Mouse (Mus musculus) frontal cortex, postnatal 10 days (tissue): ENCODE results near the gene Tenm2.

Experiments
- DNase-seq, 2 experiments: peaks; one replicate each; pipeline ENCODE4 v3.0.0; 2022; ENCODE audit warnings: low spot score in 2 of 2, mixed read lengths in 1 of 2

Gene Tenm2

DNA sequence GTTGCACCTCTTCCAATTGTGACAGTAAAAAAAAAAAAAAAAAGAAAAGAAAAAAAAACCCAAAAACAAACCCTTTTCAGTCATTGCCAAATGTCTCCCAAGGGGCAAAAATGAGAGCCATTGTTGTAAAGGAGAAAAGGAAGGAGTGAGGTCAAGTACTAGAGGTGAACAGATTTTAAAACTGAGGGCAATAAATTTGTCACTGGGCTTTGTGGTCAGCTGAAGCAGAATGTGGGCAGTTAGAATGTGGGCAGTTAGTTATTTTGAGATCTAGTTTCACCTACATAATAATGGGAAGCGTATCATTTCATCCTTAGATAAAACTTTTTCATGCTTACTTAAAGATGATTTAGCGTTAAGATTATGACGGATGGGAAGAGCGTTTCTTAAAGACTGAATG is 1016.2 kb downstream of the Tenm2 start:
- no peak for DNase-seq

DNA sequence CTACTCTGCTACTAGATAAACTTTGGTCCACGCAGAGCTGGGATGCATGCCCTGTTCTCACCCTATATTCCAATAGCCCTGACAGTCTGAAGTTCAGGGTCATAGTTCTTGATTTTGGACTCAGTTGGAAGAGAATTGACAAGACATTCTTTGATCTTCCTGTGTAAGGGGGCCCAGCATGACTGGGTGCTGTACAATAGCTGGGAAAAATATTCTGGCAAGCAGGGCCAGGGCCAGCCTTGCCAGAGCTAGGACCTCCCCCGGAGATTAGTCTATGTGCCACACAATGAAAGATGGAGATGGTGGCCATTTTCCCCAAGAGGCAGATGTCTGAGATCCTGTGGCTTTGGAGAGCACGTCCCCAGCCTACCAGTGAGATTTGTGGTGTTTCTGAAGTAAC is 1021.2 kb downstream of the Tenm2 start:
- DNase-seq: no peak

DNA sequence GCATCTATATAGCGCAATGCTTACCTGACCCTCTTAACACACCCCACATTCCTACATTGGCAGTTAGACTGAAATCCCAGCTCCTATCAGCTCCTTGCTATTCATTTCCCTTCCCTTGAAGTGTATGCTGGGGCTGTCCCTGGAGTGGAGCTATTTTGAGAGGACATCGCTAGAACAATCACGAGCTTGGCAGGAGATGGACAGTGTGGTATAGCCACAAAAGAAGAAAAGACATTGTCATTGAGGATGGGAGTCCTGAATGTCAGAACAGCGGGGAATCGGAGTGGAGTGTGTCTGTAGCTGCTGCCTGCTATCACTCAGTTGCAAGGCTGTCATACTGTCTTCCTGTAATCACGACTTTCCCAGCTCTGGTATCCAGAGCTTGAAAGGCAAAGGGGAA is 1031.4 kb downstream of the Tenm2 start:
- DNase-seq: peak in 1 of 2 experiments; percentile 1

DNA sequence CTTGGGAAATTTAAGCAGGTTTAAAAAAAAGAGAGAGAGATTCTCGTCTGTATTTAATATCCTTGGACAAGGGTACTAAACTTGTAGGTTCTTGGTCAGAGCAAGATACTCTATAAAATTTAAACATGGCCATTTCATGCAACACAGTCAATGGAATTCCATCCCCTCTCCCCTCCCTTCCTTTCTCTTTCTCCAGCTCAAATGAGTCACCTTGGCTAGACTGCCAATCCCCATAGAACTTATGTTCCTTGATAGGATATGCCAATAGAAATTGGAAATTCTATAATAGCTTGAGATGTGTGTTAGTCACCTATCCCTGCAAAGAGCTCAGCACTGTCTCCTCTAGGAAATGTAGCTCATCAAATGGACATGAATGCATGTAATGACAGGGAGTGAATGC is 1031.9 kb downstream of the Tenm2 start:
- no peak for DNase-seq

DNA sequence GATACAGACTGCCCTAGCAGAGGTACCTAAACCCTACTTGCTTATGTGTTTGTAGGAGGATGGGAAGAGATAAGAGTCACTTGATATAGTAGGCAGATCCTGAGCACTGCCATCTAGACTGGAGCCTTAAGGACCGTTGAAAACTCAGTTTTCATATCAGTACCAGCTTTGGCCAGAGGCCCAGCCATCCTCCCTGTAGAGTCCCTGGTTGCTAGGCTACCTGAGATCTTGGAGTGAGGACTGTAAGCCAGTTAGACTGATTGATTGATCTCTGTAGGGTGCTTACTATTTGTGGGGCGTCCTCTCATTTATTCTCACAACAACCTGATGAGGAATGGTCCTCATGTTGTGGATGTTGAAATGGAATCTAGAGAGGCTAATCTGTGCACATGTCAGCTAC is 1041.4 kb downstream of the Tenm2 start:
- DNase-seq: peak in 1 of 2 experiments; percentile 3

DNA sequence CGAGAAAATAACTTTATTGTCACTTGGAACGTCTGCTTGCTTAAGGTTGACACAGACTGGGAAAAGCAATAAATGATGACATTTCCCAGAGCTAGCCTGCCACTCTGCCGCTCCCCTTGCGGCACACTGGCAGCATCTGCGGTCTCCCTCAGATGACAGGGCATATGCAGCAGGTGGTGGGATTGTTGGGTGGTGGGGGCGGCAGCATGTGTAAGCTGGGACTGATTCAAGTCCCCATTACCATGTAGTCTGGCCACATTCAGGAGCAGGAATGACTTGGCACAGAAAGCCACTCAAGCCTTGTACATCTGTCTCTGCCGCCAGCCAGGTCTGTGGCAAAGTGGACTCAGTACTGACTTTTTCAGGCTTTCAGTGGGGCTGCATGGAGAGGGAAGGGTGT is 1059.7 kb downstream of the Tenm2 start:
- no peak for DNase-seq

DNA sequence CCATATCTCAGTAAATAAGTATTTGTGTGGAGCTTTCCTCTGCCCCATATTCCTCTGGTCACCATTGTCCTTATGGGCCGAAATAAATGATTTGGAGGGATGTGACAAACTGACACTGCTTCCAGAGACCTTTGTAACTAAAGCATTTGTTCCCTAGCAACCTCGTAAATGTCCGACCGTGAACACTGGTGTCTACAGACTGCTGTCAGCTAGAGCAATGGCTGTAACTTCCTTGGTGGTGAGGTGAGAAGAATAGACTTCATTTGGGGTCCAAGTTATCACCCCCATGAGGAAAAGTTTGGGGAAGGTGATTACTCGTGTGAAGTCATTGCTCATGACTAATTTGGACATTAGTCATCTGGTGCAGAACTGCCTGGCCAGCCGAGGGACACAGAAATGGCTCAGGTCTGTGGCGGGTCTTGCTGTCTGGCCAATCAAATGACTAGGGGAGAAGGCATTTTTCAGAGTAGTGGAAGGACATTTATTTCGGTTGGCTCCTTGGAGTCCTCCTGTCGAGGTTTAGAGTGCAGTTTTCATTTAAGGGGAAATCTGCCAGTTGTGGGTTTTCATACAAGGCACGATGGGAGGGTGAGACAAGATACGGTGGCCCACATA is 1062.6 kb downstream of the Tenm2 start:
- no peak for DNase-seq

DNA sequence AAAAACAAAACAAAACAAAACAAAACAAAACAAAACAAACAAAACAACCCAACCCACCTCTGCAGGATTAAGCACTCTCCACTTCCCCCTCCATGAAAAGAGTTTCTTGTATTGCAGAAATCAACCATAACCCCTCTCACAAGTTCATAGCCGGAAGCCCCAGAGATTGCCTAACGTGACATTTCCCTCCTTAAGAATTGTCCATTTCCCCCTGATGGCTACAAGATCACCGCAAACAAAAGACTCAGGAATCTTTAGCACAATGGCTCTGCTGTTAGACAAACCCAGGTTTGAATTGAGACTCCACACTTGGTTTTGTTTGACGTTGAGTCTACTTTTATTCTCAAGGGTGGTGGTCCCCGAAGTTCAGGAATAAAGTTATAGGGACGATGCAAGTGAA is 1063.2 kb downstream of the Tenm2 start:
- no peak for DNase-seq

DNA sequence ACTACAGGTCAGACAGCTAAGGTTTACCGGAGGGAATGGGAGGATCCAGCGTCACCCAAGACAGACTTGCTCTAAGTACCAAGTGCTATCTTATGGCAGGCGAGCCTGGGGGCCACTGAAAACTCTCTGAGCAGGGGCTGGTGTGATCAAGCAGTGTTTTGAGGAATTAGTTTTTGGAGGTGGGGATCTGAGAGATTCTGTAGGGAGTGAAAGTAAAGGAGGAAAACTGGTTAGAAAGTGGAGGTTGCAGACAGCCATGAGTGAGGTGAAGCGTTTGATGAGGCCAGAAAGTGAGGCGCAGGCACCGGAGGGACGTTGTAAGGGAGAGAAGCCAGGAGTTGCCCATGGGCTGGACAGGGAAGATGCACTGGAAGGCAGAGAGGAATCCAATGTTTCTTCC is 1063.8 kb downstream of the Tenm2 start:
- DNase-seq: no peak

DNA sequence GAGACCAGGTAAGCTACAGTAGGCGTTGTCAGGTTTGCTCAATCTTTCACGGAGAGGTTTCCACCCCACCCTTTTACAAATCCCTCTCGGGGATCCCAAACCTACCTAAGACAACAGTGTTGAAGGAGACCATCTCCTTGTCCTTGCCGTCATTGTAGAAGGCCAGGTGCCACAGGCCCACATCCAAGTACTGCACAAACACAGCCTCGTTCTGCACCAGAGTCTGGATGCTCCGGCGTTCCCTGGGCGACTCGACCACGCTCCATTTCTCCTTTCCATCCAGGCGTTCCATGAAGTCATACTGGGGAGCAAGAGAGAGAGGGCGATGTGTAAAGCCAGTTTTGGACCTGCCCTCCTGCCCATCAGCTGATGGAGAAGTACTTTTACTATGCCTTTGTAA is 1064.5 kb downstream of the Tenm2 start:
- DNase-seq: no peak

DNA sequence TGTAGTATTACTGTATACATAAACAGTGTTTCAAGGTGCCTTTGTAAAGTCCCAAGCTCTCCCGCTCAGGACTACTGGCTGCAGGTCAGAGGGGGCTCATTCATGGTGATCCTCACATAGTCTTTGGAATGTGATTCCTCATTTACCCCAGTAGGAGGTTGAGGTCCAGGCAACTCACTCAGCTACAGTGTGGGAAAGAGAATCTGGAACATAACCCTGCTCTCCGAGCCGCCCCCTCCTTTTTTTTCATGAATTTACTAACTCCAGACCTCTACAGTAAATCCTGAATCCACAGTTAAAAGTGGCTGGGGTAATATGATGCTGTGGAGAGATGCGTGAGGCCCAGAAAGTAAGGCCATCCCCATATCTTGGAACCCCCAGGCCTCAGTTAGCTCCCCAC is 1066.0 kb downstream of the Tenm2 start:
- DNase-seq: no peak

DNA sequence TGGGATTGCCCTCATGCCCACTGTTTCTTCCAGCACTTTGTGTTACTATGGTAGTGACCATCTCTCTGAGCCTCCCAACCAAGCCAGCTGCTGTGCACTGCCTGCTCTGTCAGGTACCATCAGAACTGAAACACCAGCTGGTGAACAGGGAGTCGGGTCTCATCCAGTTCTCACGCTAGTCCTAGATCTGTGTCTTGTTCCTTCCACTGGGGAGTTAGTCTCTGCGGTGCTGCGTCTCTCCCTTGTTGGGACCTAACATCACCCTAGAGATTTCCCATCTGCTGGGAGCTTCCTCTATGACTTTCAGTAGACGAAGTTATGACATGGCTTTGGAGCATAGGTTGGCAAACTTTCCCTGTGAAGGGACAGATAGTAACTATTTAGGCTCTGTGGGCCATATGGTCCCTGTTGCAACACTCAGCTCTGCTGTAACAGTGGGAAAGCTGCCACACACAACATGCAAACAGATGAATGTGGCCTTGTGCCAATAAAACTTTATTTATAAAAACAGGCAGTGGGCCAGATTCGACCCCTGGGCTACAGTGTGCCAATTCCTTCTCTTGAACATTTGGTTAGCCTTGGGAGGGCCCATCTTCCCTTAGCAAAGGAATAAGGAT is 1066.7 kb downstream of the Tenm2 start:
- no peak for DNase-seq

DNA sequence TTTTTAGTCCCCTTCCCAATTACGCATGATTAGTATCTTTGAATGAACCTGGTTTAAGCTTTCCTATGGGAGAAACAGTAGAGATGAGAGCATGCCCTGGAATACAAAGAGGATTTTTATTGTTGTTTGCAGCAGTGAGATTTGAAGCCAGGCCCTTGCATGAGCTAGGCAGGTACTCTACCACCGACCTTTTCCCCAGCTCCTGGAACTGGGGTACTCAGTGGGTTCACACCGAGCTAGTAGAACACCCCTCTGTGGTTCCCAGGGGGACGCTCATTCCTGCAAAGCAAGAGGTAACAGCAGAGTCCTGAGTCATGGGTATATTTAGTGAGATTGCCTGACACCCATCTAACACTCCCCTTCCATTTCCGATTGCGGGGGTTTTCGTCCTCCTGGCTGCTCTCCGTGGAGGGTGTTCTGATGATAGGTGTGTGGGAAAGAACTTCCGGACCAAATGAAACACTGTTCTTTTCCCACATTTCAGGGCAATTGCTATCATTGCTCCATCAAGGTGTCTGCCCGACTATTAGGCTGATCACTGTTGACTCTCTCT is 1067.9 kb downstream of the Tenm2 start:
- DNase-seq: no peak

DNA sequence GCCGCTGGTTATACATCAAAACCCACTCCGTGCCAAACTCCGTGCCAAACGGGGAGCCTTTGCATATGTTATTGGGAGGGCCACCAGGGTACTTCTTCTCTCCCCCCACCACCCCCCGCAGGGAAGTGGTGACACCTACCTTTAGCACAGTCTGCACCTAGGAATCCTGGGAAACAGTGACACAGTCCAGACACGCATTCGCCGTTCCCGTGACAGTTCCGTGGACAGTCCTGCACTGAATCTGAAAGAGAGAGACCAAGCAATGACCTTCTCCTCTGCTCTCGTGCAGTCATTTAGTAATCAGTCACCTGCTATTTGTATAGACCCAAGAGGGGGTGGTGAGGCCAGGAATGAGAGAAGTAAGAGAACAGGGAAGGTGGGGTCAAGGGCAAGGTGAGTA is 1072.2 kb downstream of the Tenm2 start:
- DNase-seq: peak in 1 of 2 experiments; percentile 2

DNA sequence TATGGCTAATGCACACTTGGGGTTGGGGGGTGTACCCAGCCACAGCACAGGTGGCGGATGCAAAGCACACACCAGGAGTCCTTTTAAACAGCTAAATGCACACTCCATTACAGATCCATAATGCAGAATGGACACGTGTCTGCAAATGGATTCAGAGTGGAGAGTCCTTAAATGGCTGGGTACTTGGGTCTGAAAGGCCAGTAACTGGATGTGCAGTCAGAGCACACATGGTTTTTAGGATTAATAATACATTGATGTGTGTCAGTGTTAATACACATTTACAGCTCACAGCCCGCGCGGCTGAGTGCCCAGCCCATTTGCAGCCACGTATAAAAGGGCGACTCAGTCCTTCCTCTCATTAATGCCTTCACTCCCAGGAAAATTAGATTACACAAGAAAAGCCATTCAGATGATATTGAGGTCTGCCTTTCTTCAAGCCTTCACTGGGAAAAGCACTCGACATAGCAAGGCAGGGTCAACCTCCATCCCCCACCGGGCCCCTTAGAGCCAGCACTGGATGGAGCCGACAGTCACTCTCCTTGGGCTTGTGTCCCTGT is 1073.9 kb downstream of the Tenm2 start:
- DNase-seq: peak in 1 of 2 experiments; percentile 3

DNA sequence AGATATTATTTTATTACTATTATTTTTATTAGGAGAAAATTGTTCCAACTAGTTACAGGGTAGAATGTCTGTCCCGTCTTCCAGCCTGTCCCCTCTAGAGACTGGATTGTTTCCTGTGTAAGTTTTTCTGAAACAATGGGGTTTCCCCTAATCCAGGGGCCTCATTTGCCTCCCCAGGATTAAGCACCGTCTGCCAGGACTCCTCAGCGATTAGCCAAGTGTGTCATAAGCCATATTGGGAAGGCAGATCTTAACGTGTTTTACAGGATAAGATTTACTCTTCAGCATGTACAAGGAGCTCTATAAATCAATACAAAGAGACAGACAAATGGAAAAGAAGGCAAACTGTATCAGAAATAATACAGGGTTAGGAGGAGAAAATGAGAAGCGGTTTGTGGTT is 1082.3 kb downstream of the Tenm2 start:
- no peak for DNase-seq

DNA sequence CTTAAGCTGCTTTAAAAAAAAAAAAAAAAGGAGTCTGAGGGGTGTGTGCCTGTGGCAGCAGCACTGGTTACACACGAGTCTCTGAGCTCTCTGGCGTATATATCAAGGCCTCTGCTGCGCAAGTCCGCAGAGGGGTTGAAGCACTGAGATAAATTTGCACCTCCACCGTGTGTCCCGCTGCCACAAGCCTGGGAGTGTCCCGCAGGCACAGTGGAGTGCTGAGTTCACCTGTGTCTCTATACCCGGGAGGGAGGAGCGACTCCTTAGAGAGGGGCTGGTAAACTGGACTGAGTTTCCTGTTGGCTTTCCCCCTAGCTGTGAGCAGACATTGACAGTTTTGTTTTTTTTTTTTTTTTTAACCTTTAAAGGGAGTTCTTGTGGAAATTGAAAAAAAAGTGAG is 1082.8 kb downstream of the Tenm2 start:
- DNase-seq: no peak

DNA sequence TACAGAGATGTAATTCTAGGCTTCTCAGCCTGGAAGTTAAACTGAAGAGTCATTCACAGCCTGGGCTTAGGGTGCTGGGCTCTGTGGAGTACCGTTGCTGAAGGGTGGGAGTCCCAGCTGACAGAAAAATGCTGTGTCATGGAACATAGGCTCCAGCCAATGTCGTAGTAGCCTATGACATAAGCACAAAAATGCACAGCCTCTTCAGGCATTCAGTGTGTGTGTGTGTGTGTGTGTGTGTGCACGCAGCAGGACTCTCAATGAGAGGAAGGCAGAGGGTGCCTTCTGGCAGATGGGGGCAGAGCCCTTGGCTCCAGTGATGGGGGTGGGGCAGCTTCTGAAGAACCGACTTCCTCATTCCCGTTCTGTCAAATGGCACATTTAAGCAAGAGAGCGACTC is 1083.5 kb downstream of the Tenm2 start:
- no peak for DNase-seq

DNA sequence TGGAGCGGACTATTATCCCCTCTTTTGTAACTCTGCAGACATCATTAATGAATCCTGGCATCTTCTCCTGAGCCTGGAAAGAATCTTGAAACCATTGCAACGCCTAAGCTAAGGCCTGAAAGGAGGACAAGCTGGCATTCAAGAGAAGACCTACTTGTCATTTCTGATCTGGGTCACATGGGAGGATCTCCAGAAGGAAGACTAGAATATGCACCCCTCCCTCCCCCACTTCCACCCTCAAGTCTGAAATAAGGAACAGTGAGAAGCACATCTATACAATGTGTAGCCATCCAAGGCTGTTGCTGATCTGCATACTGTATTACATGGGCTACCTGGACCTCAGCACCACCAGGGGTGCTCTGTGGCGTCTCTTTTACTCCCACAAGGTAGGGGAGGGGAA is 1086.7 kb downstream of the Tenm2 start:
- DNase-seq: no peak

DNA sequence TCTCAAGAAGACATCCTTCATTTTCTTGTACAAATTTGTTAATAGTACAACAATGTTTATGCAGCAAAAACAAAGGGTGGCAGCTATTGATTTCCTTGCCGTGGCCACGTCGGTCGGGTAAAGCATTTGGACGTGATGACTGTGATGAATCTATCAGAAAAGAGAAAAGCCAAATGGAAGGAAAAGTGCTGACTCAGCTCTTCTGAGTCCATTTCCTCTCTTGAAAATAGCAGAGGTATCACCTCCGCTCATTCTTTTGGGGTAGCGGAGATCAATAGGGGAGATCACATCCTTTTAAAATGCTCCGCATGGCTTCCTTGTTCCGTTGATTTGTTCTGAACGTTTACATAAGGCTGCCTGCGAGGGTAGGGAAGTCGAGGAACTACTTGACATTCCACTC is 1090.7 kb downstream of the Tenm2 start:
- DNase-seq: no peak

DNA sequence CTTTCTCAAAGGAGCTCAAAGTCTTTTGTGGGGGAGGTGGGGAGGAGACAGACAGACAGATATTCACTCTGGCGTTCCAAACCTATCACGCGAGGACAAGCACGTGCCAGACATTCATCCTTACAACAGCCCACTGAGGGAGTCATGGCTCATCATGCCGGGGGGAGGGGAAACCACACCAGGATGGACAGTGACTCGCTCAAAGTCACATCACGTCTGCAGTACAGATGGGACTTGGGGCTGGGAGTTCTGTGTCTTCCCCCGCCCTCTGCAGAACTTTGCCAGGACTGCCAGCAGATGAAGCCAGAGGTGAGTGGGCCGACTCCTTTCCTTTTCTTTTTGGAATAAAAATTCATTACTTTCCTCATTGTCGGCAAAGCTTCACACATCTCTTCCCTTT is 1095.4 kb downstream of the Tenm2 start:
- DNase-seq: no peak

DNA sequence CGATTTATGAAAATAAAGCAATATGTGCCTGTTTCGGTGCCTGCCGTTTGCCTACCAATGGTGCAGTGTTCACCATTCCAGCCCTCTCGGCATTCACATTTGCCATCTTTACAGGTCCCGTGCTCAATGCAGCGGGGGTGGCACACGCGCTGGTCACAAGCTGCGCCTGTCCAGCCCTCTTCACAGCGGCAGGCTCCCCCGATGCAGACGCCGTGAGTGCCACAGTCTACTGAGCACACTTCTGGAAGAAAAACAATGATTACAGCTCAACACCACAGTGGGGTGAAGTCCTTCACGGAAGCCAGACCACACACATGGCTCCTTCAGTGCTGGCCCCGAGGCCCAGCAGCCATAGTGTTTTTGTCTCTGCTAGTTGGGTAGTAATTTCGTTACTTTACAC is 1096.2 kb downstream of the Tenm2 start:
- DNase-seq: no peak

DNA sequence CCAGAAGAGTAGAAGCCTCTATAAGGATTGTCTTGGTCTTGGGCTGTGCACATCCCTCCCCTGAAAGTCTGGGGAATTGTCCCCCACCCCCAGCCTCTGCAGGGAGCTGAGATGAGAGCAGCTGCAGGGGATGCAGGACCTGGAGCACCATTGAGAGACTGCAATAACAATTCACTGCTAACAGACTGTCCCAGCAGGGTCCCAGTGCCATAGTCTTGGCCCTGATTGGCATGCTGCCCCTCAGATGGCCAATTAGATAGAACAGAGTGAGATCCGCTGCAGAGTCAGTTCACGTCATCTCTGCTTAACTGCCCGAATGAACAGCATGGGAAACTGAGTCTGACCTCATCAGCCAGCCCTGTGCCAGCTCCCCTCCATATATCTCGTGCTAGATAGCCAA is 1097.9 kb downstream of the Tenm2 start:
- DNase-seq: no peak
